Mouse (Mus musculus) heart, adult 2 months (tissue): ENCODE measurements at regions not wholly inside any gene's neighbourhood (a gene's known extent, or its start where the extent isn't known, plus 50 kb on each side); places are given as distances from the start of the nearest gene placed in this dataset.

ENCODE experiments used
- CTCF ChIP-seq: fragments of 200-600 bp; IDR thresholded peaks from 2 replicates; pipeline ENCODE4 v1.8.1; 2022; ENCODE audit warnings: antibody characterized with exemption, mild to moderate bottlenecking, moderate library complexity
- EP300 ChIP-seq: fragments of 200-500 bp; IDR thresholded peaks from 2 replicates; pipeline ENCODE4 v1.6.1; 2011; ENCODE audit warnings: low read depth, low read length, control low read depth; ENCODE audit not compliant: insufficient read depth
- POLR2A ChIP-seq: fragments of 200-500 bp; IDR thresholded peaks from 2 replicates; pipeline ENCODE4 v1.6.1; 2011; ENCODE audit warnings: mild to moderate bottlenecking, low read depth, low read length, control low read depth; ENCODE audit not compliant: insufficient read depth

DNA sequence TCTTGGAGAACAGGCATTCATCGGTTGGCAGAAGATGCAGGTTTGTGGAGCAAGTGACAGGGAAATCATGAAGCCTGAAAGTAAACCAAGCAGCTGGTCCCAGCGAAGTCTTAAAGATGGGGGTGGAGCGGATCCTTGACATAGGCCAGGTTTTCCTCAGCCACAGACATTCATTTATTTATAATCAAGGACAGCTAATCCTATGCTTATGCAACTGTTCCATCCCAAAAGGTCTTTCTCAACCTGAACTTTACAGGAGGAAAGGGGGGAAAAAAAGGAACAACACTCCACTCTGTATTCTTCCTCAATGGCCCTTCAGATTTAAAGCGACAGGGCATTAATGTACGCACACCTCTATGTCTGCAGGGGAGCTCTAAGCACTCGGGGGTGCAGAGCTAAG, 121.6 kb downstream of the Gadd45g start:
- no peak for TF ChIP-seq POLR2A
- TF ChIP-seq CTCF, result no peak
- TF ChIP-seq EP300, result no peak
